Mouse (Mus musculus) embryonic facial prominence, embryonic 10.5 days (tissue): Measurements from ENCODE around the gene Cfap43. TPM values are rescaled to one million over a fixed set of nuclear protein-coding genes. Genes with fewer than 3 reads are reported as not detected.
A peak's percentile ranks its signal among the peaks of the same experiment; 100 is the strongest.

ENCODE experiments used
- DNase-seq: peaks from one replicate; pipeline ENCODE4 v3.0.0-alpha.2; 2017; ENCODE audit warnings: low spot score
- H3K27ac ChIP-seq: fragments of 300-500 bp; sonication (generic); replicated peaks from 2 replicates; pipeline ENCODE4 v1.5.1; 2016; ENCODE audit warnings: mild to moderate bottlenecking
- H3K27me3 ChIP-seq: fragments of 300-500 bp; sonication (generic); replicated peaks from 2 replicates; pipeline ENCODE4 v1.6.1; 2016; ENCODE audit warnings: low read depth, mild to moderate bottlenecking; ENCODE audit not compliant: poor library complexity, severe bottlenecking
- H3K36me3 ChIP-seq: fragments of 300-500 bp; sonication (generic); replicated peaks from 2 replicates; pipeline ENCODE4 v1.6.1; 2016; ENCODE audit warnings: mild to moderate bottlenecking, moderate library complexity
- H3K4me1 ChIP-seq: fragments of 300-500 bp; sonication (generic); 2 replicates; pipeline ENCODE4 v1.6.1; 2016
- H3K4me3 ChIP-seq: fragments of 300-500 bp; sonication (generic); 2 replicates; pipeline ENCODE4 v1.5.1; 2016; ENCODE audit warnings: mild to moderate bottlenecking, moderate library complexity
- H3K9me3 ChIP-seq: fragments of 300-500 bp; sonication (generic); 2 replicates; pipeline ENCODE4 v1.6.1; 2016; ENCODE audit warnings: mild to moderate bottlenecking
- WGBS: fragments of 180-500 bp; shearing (Covaris S2); methylation state at CpG from one replicate; pipeline ENCODE4 v1.1.7; 2016; 5-methylcytosine and 5-hydroxymethylcytosine counted together
- polyA plus RNA-seq: library from polyadenylated mRNA; unstranded; fragments of >200 nt; fragmentation: Nextera tagmentation; extraction: Ambion mirVana; gene quantifications from 2 replicates; pipeline ENCODE4 v1.2.1, GENCODE M21; 2016

Cfap43 gene
- polyA plus RNA-seq, 1 experiment from 2014 or later: 0.02 TPM

DNA sequence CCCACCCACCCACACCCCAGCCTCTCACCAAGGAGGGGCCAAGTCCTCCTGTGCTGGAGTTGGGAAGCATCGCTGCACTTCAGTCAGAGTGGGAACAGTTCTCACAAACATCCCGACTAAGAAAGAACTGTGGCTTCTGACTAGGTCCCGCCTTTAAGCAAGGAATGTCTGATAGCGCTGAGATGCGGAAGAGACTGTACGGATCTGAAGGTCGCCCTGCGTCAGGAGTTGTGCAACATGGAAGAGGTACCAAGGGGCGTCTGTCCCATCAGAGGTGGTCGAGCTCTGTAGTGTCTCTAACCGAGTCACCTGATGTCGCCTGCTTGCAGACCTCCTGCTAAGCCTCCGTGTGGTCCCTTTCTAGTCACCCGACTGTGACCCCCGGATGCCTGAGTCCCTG is 42.8 kb downstream of the Cfap43 start:
- no peaks in the 10 kb centered on the region for H3K9me3 ChIP-seq
- WGBS: 82% methylated on average over 15 of the region's 15 CpGs
- DNase-seq: no peak

DNA sequence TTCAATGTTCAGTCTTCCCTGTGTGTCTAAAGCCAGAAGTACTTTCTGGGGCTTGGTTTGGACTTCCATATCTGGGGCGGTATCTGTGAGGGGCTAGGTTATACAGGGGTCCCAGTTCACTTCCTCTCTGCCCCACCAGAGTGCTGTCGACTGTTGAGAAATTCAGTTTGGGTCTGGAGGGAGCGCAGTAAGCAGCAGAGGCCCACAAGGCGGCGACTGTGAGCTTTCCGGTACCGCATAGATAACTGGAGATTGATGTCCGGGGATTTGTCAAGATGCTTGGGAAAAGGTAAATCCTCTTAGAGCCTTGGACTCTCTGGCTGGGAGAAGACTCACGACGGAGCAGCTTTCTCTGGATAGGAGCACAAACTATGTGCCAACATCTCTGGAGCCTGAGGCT is 47.6 kb downstream of the Cfap43 start:
- peak; percentile 49 for DNase-seq
- Histone ChIP-seq H3K27ac (no peak overlapping the region), H3K27me3 (peaks cover 10% of the 10 kb centered on the region; the same call in 1 of the 2 replicates), H3K36me3 (no peaks in the 10 kb centered on the region), H3K4me3 (no peak overlapping the region), H3K9me3 (no peaks in the 10 kb centered on the region), H3K4me1 (peaks cover 19% of the 10 kb centered on the region)
- 24% methylated on average over 10 of the region's 10 CpGs for WGBS

More for the DNA sequence above, 42.8 kb downstream of the Cfap43 start:
- peaks cover 12% of the 10 kb centered on the region for H3K4me1 ChIP-seq
- H3K27ac ChIP-seq: no peak overlapping the region
- H3K36me3 ChIP-seq: no peaks in the 10 kb centered on the region
- no peaks in the 10 kb centered on the region; the same call in 1 of the 2 replicates for H3K27me3 ChIP-seq
- H3K4me3 ChIP-seq: no peak overlapping the region

DNA sequence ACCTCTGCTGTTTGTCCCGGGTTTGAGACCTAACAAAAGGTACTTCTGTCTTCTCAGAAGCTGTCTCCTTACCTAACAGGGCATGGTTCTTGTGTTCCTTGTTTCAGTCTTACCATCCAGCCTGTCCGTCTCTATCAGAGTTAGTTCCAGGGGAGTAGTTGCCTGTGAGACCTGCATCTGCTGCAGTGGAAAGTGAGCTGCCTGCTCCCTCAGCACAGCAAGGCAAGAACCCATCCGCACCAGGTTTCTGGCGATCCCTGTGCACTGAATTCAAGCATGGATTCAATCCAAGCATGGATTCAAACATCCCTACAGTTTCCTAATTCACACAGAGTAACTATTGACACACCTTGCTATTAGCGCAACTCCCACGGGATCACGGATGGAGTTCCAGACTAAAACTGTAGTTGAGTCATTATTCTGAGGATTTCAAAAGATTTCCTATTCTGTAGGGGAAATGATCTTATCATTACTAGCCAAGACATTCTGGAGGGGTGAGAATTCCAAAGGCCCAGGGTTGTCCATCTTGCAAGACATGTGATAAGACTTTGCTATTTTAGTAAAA is 48.9 kb downstream of the Cfap43 start:
- Histone ChIP-seq H3K4me1 (peaks cover 18% of the 10 kb centered on the region), H3K4me3 (no peak overlapping the region), H3K27ac (no peak overlapping the region), H3K27me3 (peaks cover 10% of the 10 kb centered on the region; the same call in 1 of the 2 replicates), H3K36me3 (no peaks in the 10 kb centered on the region), H3K9me3 (no peaks in the 10 kb centered on the region)
- 77% methylated on average over 7 of the region's 7 CpGs for WGBS
- no peak for DNase-seq

DNA sequence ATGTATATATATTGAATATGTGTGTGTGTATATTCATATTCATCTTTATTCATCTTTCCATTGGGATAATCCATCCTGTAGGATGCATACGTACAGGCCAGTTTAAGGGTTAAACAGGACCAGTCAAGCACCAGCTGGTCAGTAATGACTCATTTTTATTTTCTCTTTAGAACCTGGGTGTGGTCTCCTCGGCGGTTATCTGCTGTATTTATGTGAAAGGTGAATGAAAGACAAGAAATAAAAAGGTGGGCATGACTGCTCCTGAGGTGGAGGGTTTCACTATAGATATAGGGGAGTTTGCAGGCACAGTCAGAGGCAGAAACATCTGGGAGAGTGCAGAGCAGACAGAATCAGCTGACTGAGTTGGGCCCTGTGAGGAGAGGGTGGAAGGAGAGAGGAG is 49.6 kb downstream of the Cfap43 start:
- WGBS: 76% methylated on average over 3 of the region's 3 CpGs
- Histone ChIP-seq H3K27me3 (peaks cover 10% of the 10 kb centered on the region; the same call in 1 of the 2 replicates), H3K36me3 (peaks cover 2% of the 10 kb centered on the region)

DNA sequence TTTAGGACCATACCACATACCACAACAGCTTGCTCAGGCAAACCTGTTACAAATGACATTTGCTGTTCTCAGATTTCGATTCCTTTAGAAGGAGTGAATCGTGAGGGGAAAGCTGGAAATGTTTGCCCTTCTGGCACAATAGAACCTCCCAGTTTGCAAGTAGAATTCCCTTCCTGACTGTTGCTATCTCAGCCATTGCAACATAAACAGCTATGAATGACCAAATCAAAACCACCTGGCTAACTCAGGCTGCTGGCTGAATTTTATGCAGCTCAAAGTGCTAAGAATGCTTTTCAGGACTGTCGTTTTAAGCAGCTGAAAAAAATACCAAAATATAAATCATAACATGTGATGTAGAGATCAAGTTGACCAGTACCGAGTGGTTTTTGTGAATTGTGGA is 50.1 kb downstream of the Cfap43 start:
- DNase-seq: no peak
- 58% methylated on average over 4 of the region's 4 CpGs for WGBS
- Histone ChIP-seq H3K4me1 (peaks cover 19% of the 10 kb centered on the region), H3K9me3 (no peaks in the 10 kb centered on the region), H3K27ac (no peak overlapping the region), H3K36me3 (peaks cover 7% of the 10 kb centered on the region), H3K27me3 (peaks cover 10% of the 10 kb centered on the region; the same call in 1 of the 2 replicates), H3K4me3 (no peak overlapping the region)

More for the DNA sequence above, 49.6 kb downstream of the Cfap43 start:
- no peak for DNase-seq
- H3K9me3 ChIP-seq: no peaks in the 10 kb centered on the region
- peaks cover 19% of the 10 kb centered on the region for H3K4me1 ChIP-seq
- H3K4me3 ChIP-seq: no peak overlapping the region
- no peak overlapping the region for H3K27ac ChIP-seq

DNA sequence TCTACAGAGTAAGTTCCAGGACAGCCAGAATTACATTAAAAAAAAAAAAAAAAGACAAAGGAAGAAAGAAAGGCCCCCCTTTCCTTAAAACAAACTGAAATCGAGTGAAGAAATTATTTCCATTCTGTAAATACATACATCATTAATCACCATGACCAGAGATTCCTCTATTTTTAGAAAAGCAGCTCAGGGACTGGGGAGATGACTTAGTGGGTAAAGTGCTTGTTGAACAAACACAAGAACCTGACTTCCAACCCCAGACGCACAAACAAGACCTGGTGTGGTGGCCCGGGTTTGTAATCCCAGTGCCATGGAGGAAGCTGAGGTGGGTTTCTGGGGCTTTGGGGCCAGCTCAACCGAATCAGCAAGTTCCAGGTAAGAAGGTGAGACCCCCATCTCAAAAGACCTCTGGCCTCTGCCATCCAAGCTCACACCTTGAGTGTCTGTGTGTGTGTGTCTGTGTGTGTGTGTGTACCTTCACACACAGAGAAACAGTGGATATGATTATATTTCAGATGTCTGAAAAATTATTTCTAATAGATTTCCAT is 51.4 kb downstream of the Cfap43 start:
- peaks cover 10% of the 10 kb centered on the region; the same call in 1 of the 2 replicates for H3K27me3 ChIP-seq
- H3K4me1 ChIP-seq: peaks cover 19% of the 10 kb centered on the region
- H3K27ac ChIP-seq: no peak overlapping the region
- DNase-seq: no peak
- no peaks in the 10 kb centered on the region for H3K9me3 ChIP-seq
- peaks cover 20% of the 10 kb centered on the region for H3K36me3 ChIP-seq
- WGBS: 77% methylated on average over 4 of the region's 4 CpGs
- no peak overlapping the region for H3K4me3 ChIP-seq

DNA sequence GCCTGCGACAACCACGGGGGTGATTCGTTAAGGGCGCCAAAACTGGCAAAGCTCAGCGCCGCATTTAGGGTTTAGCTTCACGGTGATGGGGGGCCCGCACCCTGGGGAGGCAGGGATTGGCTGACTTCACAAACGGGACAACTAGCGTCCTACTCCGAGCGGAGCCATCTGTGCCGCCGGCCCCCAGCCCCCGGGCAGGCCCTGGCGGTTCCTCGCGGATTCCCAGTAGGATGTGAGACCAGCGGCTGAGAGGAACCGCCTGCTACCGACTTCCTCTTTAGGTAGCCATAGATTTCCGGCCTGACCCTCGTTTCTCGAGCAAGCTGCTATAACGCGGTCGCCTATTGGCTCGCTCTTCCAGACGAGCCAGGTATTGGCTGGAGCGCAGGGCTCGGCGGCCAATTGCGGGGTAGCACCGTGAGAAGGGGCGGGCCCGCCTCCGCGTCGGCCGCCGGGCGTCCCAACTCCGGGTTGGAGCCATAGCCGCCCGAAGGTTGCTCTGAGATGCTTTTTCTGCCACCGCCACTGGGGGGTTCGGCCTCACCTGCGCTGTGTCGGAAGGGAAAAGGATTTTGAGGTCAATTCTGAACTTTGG is 53.6 kb downstream of the Cfap43 start, which contains the start of gene Gsto2:
Gene Gsto2, plus strand, starts transcription at position 182 of the 595 bp plus-strand sequence.
- under 1% methylated on average over 49 of the region's 49 CpGs for WGBS
- DNase-seq: peak; percentile 98
- Histone ChIP-seq H3K27ac (peak within 1 kb of the TSS; percentile 96), H3K9me3 (no peaks in the 10 kb centered on the region), H3K36me3 (peaks cover 41% of the 10 kb centered on the region), H3K4me1 (peaks cover 19% of the 10 kb centered on the region), H3K27me3 (peaks cover 10% of the 10 kb centered on the region; the same call in 1 of the 2 replicates), H3K4me3 (peak within 1 kb of the TSS; percentile 81)

DNA sequence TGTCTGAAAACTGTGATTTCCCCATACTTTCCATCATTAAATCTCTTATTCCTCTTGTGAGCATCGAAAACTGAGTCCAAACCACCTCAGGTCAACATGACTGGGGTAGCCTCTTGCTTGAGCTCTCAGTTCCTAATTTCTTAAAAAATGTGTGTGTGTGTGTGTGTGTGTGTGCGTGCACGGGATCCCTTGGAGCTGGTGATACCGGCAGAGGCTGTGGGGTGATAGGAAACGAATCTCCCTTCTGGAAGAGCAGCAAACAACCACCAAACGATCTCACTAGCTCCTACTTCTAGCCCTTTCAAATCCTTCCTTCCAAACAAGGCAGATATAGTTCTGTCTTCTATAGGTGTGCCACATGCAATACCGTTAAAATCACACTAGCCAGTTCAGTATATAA is 54.4 kb downstream of the Cfap43 start:
- Histone ChIP-seq H3K27me3 (peaks cover 5% of the 10 kb centered on the region; the same call in 1 of the 2 replicates), H3K4me1 (peaks cover 19% of the 10 kb centered on the region), H3K4me3 (peak overlapping the region; percentile 81), H3K27ac (peak overlapping the region; percentile 96), H3K9me3 (no peaks in the 10 kb centered on the region), H3K36me3 (peaks cover 48% of the 10 kb centered on the region)
- no peak for DNase-seq
- 87% methylated on average over 7 of the region's 7 CpGs for WGBS

DNA sequence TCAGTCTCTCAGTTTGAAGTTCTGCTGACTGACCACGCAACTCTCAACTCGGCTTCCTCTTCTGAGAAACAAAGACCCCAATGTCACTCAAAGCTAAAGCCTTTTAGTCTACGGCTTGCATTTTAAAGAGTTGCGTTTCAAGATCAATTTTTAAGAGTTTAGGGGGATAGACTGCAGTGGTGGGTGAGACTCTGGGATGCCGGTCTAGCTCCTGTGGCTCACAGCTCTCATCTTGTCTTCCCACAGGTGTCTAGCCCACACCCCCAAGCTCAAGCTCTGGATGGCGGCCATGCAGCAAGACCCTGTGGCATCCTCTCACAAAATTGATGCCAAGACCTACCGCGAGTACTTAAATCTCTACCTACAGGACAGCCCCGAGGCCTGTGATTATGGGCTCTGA is 55.0 kb downstream of the Cfap43 start:
- Histone ChIP-seq H3K36me3 (peaks cover 55% of the 10 kb centered on the region), H3K9me3 (no peaks in the 10 kb centered on the region), H3K4me1 (peaks cover 14% of the 10 kb centered on the region), H3K27ac (no peak overlapping the region), H3K4me3 (no peak overlapping the region), H3K27me3 (no peaks in the 10 kb centered on the region)
- DNase-seq: no peak
- 95% methylated on average over 9 of the region's 9 CpGs for WGBS

DNA sequence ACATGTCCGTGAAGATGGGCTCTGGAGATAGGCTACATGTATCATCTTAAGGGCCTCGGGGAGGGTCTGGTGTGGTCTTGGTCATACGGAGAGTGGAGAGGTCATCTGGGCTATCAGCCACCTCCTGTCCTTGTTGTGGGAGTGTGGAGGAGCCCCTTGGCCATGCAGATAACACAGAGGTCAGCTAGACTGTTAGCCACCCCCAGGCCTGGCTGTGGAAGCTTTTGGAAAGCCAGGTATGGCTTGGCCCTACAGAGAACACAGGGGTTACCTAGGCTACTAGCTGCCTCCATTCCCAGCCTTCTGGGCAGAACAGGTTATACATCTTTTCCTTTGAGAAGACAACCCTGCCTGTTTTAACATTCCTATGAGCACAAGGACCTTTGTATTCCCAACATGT is 56.5 kb downstream of the Cfap43 start:
- Histone ChIP-seq H3K4me1 (peaks cover 8% of the 10 kb centered on the region), H3K36me3 (peaks cover 70% of the 10 kb centered on the region), H3K27ac (no peak overlapping the region), H3K27me3 (no peaks in the 10 kb centered on the region), H3K9me3 (no peaks in the 10 kb centered on the region), H3K4me3 (no peak overlapping the region)
- DNase-seq: no peak
- WGBS: 89% methylated on average over 3 of the region's 3 CpGs

DNA sequence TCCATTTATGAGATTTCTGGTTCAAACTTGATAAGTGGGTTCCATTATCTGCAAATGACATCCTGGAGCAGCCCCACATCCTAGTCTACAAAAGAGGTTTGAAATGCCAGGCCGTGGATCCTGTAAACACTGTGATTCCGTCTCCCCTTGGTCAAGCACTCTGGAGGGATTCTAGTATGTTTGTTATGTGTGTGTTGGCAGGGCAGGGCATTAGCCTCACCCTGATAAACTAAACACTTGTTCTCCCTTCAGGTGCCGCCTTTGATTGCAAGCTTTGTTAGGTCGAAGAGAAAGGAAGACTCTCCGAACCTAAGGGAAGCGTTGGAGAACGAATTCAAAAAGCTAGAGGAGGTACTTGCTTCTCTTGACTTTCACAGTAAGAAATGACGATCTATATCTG is 59.9 kb downstream of the Cfap43 start:
- Histone ChIP-seq H3K4me3 (no peak overlapping the region), H3K27ac (no peak overlapping the region), H3K36me3 (peaks cover 68% of the 10 kb centered on the region), H3K27me3 (no peaks in the 10 kb centered on the region), H3K9me3 (no peaks in the 10 kb centered on the region), H3K4me1 (peaks cover 24% of the 10 kb centered on the region)
- no peak for DNase-seq
- WGBS: 91% methylated on average over 8 of the region's 8 CpGs

DNA sequence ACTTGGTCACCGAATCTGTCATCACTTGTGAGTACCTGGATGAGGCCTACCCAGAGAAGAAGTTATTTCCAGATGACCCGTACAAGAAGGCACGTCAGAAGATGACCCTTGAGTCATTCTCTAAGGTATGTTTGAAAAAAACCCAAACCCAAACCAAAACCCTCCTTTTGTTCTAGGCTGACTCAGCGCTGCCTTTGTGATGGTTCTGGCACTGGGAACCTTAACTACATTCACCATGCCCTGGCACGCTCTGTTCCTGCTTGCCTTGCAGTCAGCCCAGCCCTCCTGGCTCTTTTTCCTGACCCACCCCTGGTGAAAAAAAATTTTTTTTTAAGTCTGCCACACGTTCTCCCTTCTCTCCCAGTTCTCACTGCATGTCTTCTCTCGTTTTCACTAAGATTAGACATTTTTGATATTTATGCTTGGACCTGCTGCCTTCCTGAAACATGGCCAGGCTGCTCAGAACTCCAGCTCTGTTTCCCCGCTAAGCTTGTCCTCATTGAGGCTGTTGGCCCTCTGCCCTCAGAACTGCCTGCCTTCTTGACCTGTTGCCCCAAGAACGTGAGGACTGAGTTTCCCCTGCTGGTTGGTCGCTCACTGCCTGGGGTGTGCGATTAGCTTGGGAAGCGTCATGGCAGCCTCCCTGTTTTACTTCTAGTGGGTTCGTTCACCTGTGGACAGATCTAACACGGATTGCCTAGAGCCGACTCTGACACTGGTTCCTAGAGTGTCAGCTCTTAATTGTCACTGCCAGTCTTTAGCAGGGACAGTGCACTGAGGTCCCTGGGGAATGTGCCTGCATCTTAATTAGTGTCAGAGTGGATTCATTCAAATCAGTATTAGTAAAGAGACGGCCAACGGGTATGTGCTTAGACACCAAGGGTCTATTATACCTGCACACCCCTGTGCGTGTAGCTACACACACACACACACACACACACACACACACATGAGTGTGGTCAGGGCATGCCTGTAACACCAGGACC is 60.8 kb downstream of the Cfap43 start:
- Histone ChIP-seq H3K4me3 (no peak overlapping the region), H3K36me3 (peaks cover 58% of the 10 kb centered on the region), H3K27me3 (no peaks in the 10 kb centered on the region), H3K27ac (no peak overlapping the region), H3K9me3 (no peaks in the 10 kb centered on the region), H3K4me1 (peaks cover 32% of the 10 kb centered on the region)
- WGBS: 84% methylated on average over 18 of the region's 18 CpGs
- DNase-seq: no peak
